Mouse (Mus musculus) central nervous system, embryonic 11.5 days (tissue): ENCODE data around the gene Itga2. TPM values are rescaled to one million over a fixed set of nuclear protein-coding genes. Genes with fewer than 3 reads are reported as not detected.

Experiments used
- polyA plus RNA-seq: library from polyadenylated mRNA; depleted of rRNA; stranded (reverse); fragments of >200 nt; gene quantifications from 2 replicates; pipeline ENCODE4 v1.2.3, GENCODE M21; 2012; rRNA removed

Gene Itga2
- 0.80 and 1.7 TPM in 2 replicates for polyA plus RNA-seq

DNA sequence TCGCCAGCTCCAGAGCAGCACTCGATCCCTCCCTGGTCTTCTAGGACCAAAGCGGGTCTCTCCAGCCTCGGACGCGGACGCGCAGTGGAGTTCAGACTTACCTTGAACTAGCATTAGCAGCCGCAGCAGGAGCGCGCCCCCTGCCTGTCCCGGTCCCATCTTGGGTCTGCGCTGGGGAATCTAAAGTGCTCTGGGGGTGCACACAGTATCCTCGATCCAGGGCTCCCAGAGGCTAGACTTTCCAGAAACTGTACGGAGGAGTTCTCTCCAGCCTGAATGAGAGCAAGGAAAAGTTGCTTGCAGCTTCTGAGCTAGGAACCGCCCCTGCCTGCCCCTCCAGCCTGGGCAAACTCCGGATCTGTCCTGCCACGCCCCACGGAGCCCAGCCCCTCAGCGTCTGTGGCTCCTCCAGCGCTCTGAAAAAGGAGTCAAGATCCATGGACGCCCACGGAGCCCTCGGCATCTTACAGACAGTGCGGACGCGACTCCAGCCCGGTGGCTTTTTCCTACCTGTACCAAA is at the start of gene Itga2:
TSS of gene Itga2 (minus strand) at position 326 of the 520 bp plus-strand sequence.

GRCm38 (mm10) chr13:114817751-114818360 is 114.0 kb downstream of the Itga2 start, which contains the start of gene Mocs2:
Mocs2 (plus strand) TSS chr13:114818236.

Other genes with a start within 250 kb of the Itga2 start
- gene Mocs2, start 113.9 kb downstream of the Itga2 start, polyA plus RNA-seq, result 53.5 and 65.1 TPM in 2 replicates
- gene Pelo, start 158.1 kb upstream of the Itga2 start, polyA plus RNA-seq, result 29.9 and 30.0 TPM in 2 replicates
- gene Gm49395, start 169.8 kb upstream of the Itga2 start, polyA plus RNA-seq, result 0.57 and 1.1 TPM in 2 replicates
- gene Itga1, start 169.9 kb upstream of the Itga2 start, polyA plus RNA-seq, result 2.1 and 2.6 TPM in 2 replicates